Mouse (Mus musculus) spleen, adult 2 months (tissue): ENCODE results near the gene Hrk. TPM values are rescaled to one million over a fixed set of nuclear protein-coding genes. Genes with fewer than 3 reads are reported as not detected.

Experiments used
- DNase-seq, 2 experiments: peaks; one replicate each; pipeline versions ENCODE4 v3.0.0 to v3.0.0-alpha.2; 2012 to 2021; ENCODE audit warnings: low spot score in 2 of 2, low read depth in 1 of 2
- H3K27ac ChIP-seq: fragments of 200-500 bp; 2 replicates; pipeline ENCODE4 v1.5.1; 2012; ENCODE audit warnings: low read length, inconsistent platforms; ENCODE audit not compliant: insufficient read depth
- H3K27me3 ChIP-seq: fragments of 200-500 bp; 2 replicates; pipeline ENCODE4 v1.6.1; 2012; ENCODE audit warnings: mild to moderate bottlenecking, moderate library complexity, low read length, inconsistent platforms; ENCODE audit not compliant: control insufficient read depth, insufficient read depth
- H3K36me3 ChIP-seq: fragments of 200-500 bp; 2 replicates; pipeline ENCODE4 v1.6.1; 2012; ENCODE audit warnings: mild to moderate bottlenecking, low read length, inconsistent platforms; ENCODE audit not compliant: control insufficient read depth, insufficient read depth
- H3K4me1 ChIP-seq: fragments of 200-500 bp; 2 replicates; pipeline ENCODE4 v1.6.1; 2011; ENCODE audit warnings: inconsistent platforms; ENCODE audit not compliant: control insufficient read depth, insufficient read depth, insufficient read length
- H3K4me3 ChIP-seq: fragments of 200-500 bp; 2 replicates; pipeline ENCODE4 v1.5.1; 2011; ENCODE audit warnings: mild to moderate bottlenecking, inconsistent platforms; ENCODE audit not compliant: insufficient read depth, insufficient read length; ENCODE audit errors: extremely low read depth
- CTCF ChIP-seq: fragments of 200-500 bp; IDR thresholded peaks from 2 replicates; pipeline ENCODE4 v1.5.1; 2011; ENCODE audit warnings: mild to moderate bottlenecking, inconsistent platforms; ENCODE audit not compliant: insufficient read depth, insufficient read length, insufficient replicate concordance; ENCODE audit errors: extremely low read depth
- POLR2A ChIP-seq: fragments of 200-500 bp; IDR thresholded peaks from 2 replicates; pipeline ENCODE4 v1.6.1; 2011; ENCODE audit warnings: low read depth, low read length, inconsistent platforms
- WGBS: fragments of 180-500 bp; shearing (Covaris S2); methylation state at CpG from one replicate; pipeline ENCODE4 v1.1.7; 2018; 5-methylcytosine and 5-hydroxymethylcytosine counted together
- polyA plus RNA-seq: library from polyadenylated mRNA; depleted of rRNA; stranded (reverse); fragments of >200 nt; gene quantifications from 2 replicates; pipeline ENCODE4 v1.2.3, GENCODE M21; 2012

The Hrk gene
- polyA plus RNA-seq, 1 experiment, result not detected

GRCm38 (mm10) chr5:118155565-118155947, 8.9 kb upstream of the Hrk start:
- TF ChIP-seq CTCF, result no peak
- TF ChIP-seq POLR2A, result no peak
- Histone ChIP-seq H3K36me3 (peaks cover 2% of the 10 kb centered on the region; the same call in 1 of the 2 replicates), H3K27ac (no peak overlapping the region), H3K4me3 (peak overlapping the region; percentile 84), H3K27me3 (no peaks in the 10 kb centered on the region), H3K4me1 (no peaks in the 10 kb centered on the region; the same call in 1 of the 2 replicates)
- 30% methylated on average over 9 of the region's 9 CpGs for WGBS
- DNase-seq, result no peak

- Histone ChIP-seq H3K27ac (no peak overlapping the region), H3K4me3 (no peak overlapping the region), H3K36me3 (no peaks in the 10 kb centered on the region), H3K27me3 (no peaks in the 10 kb centered on the region), H3K4me1 (no peaks in the 10 kb centered on the region; the same call in 1 of the 2 replicates)
- 57% methylated on average over 4 of the region's 4 CpGs for WGBS
- TF ChIP-seq POLR2A, result no peak
- no peak for TF ChIP-seq CTCF
- no peak for DNase-seq
Observed at GRCm38 (mm10) chr5:118156976-118157375, 7.5 kb upstream of the Hrk start.

DNA sequence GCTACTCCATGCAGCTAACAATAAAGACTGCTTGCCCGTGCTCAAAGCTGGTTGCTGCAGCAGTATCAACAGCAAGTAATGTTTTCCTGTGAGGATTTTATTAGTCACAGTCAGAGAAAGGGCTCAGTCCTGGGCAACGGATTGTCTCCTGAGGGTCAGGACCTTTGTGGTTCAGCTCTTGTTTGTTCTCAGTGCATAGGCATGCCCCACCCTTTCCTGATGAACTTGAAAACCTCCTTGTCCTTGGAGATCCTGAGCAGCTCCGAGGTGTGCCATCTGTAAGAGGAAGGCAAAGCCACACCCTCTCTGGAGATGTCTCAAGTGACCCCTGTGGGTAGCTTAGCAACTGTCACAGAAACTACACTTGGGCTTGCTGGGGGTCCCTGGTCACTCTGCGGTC, 3.8 kb upstream of the Hrk start:
- peaks cover 4% of the 10 kb centered on the region; the same call in 1 of the 2 replicates for H3K27me3 ChIP-seq
- 17% methylated on average over 4 of the region's 4 CpGs for whole genome bisulfite sequencing
- H3K36me3 ChIP-seq, result no peaks in the 10 kb centered on the region
- DNase-seq, result no peak
- TF ChIP-seq CTCF, result no peak
- no peak for TF ChIP-seq POLR2A
- H3K4me1 ChIP-seq, result no peaks in the 10 kb centered on the region
- no peak overlapping the region for H3K27ac ChIP-seq
- H3K4me3 ChIP-seq, result no peak overlapping the region

GRCm38 (mm10) chr5:118165462-118165861, 1.0 kb downstream of the Hrk start:
- DNase-seq, result no peak
- Histone ChIP-seq H3K27me3 (peaks cover 18% of the 10 kb centered on the region), H3K36me3 (no peaks in the 10 kb centered on the region), H3K27ac (no peak overlapping the region), H3K4me3 (no peak overlapping the region), H3K4me1 (0 out of 2 replicates have a peak, but pooled peaks cover 2% of the 10 kb centered on the region)
- TF ChIP-seq POLR2A (no peak), CTCF (no peak)

DNA sequence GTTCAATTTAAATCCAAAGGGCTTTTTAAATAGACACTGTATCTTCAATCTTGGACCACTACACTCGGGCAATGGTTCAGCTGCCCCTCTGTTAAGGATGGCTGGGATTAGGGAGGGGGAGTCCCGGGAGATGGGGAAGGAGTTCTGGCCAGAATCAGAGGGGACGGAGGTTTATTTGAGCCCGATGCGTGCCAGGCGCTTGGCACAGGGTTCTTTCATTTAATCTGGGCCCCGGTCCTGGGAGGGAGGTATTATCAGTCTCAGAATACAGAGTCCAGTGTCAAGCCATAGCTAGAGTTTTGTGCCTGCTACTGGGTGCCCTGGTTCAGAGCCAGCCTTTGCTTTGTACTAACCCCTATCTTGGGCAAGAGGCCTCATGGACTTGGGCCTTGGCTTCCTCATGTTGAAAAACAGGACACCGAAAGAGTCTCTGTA, 3.1 kb downstream of the Hrk start:
- no peak overlapping the region for H3K4me3 ChIP-seq
- peaks cover 4% of the 10 kb centered on the region for H3K4me1 ChIP-seq
- H3K36me3 ChIP-seq, result no peaks in the 10 kb centered on the region
- H3K27me3 ChIP-seq, result peaks cover 33% of the 10 kb centered on the region
- no peak for TF ChIP-seq CTCF
- TF ChIP-seq POLR2A, result no peak
- DNase-seq, result no peak
- WGBS, result 76% methylated on average over 8 of the region's 8 CpGs
- no peak overlapping the region for H3K27ac ChIP-seq

DNA sequence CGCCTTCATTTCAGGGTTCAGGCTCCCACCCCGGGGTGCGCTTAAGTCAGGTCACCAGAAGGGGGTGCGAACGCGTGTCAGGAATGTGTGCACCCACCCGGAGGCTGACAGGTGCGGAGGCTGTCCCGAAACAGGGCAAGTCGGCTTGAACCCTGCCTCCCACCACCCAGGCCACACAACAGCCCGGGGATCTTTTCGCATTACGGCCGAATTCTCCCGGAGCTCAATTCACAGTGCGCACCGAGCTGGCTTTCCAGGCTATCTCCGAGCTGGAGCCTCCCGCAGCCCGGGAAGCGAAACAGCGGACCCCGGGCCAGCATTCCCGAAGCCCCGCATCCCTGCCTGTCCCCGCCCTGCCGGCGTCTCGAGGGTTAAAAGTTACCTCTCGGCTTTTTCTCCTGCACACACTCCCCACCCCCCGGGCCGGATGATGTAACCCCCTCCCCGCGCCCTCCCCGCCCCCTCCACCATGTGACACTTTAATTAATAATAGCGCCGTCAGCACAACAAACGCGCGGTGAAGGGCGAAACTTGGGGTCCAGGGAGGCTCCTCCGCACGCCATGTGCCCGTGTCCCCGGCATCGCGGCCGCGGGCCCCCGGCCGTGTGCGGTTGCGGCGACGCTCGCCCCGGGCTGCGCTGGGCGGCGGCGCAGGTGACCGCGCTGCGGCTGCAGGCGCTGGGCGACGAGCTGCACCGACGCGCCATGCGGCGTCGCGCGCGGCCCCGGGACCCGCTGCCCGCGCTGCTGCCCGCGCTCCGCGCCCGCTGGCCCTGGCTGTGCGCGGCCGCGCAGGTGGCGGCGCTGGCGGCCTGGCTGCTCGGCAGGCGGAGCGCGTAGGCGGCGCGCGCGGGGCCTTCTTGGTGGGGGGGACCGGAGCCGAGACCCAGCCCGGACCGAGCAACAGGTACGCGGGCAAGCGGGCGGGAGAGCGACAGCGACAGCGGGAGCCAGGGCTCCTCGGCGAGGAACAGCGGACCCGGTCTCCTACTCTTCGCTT, 5.1 kb downstream of the Hrk start:
- TF ChIP-seq POLR2A, result no peak
- TF ChIP-seq CTCF, result no peak
- H3K4me1 ChIP-seq, result peaks cover 4% of the 10 kb centered on the region
- WGBS, result 6% methylated on average over 115 of the region's 117 CpGs
- no peak for DNase-seq
- H3K4me3 ChIP-seq, result no peak overlapping the region; the same call in 1 of the 2 replicates
- H3K27me3 ChIP-seq, result peaks cover 38% of the 10 kb centered on the region
- no peak overlapping the region for H3K27ac ChIP-seq
- H3K36me3 ChIP-seq, result no peaks in the 10 kb centered on the region
